Mouse (Mus musculus) hindbrain, embryonic 11.5 days (tissue): Measurements from ENCODE around the gene Cacna2d4. TPM values are rescaled to one million over a fixed set of nuclear protein-coding genes. Genes with fewer than 3 reads are reported as not detected.

Experiments
- ATAC-seq: fragments of 200-750 bp; cut with Nextera tagmentation; 2 replicates; pipeline ENCODE4 v1.8.0; 2017; ENCODE audit warnings: mild to moderate bottlenecking, moderate TSS enrichment, moderate library complexity; ENCODE audit not compliant: low FRiP score
- DNase-seq: peaks from one replicate; pipeline ENCODE4 v3.0.0-alpha.2; 2015; ENCODE audit warnings: low spot score
- H3K27ac ChIP-seq: fragments of 300-500 bp; sonication (generic); 2 replicates; pipeline ENCODE4 v1.5.1; 2014; ENCODE audit warnings: mild to moderate bottlenecking, low read depth, low read length
- H3K27me3 ChIP-seq: fragments of 300-500 bp; sonication (generic); 2 replicates; pipeline ENCODE4 v1.6.1; 2014; ENCODE audit warnings: mild to moderate bottlenecking, low read length, moderate library complexity, mixed read lengths; ENCODE audit not compliant: control insufficient read depth, insufficient read depth
- H3K36me3 ChIP-seq: fragments of 300-500 bp; sonication (generic); 2 replicates; pipeline ENCODE4 v1.6.1; 2014; ENCODE audit warnings: mild to moderate bottlenecking, low read length, moderate library complexity, mixed read lengths; ENCODE audit not compliant: control insufficient read depth, insufficient read depth
- H3K4me1 ChIP-seq: fragments of 300-500 bp; sonication (generic); replicated peaks from 2 replicates; pipeline ENCODE4 v1.6.1; 2014; ENCODE audit warnings: low read length, mixed read lengths; ENCODE audit not compliant: control insufficient read depth, insufficient read depth
- H3K4me2 ChIP-seq: fragments of 300-500 bp; sonication (generic); replicated peaks from 2 replicates; pipeline ENCODE4 v1.6.1; 2014; ENCODE audit warnings: mild to moderate bottlenecking, low read depth, low read length
- H3K4me3 ChIP-seq: fragments of 300-500 bp; sonication (generic); 2 replicates; pipeline ENCODE4 v1.5.1; 2014; ENCODE audit warnings: low read depth, low read length
- H3K9ac ChIP-seq: fragments of 300-500 bp; sonication (generic); 2 replicates; pipeline ENCODE4 v1.6.1; 2014; ENCODE audit warnings: low read depth, low read length
- H3K9me3 ChIP-seq: fragments of 300-500 bp; sonication (generic); 2 replicates; pipeline ENCODE4 v1.6.1; 2016; ENCODE audit warnings: low read length; ENCODE audit not compliant: control insufficient read depth
- WGBS: fragments of 180-500 bp; shearing (Covaris S2); extraction: QIAGEN DNeasy Blood & Tissue Kit; methylation state at CpG from one replicate; pipeline ENCODE4 v1.1.7; 2014; 5-methylcytosine and 5-hydroxymethylcytosine counted together
- polyA plus RNA-seq: library from polyadenylated mRNA; unstranded; fragments of >200 nt; fragmentation: Nextera tagmentation; extraction: Ambion mirVana; gene quantifications from 2 replicates; pipeline ENCODE4 v1.2.1, GENCODE M21; 2014

Gene Cacna2d4
- polyA plus RNA-seq, 1 experiment from 2014 or later: 0.05 TPM

DNA sequence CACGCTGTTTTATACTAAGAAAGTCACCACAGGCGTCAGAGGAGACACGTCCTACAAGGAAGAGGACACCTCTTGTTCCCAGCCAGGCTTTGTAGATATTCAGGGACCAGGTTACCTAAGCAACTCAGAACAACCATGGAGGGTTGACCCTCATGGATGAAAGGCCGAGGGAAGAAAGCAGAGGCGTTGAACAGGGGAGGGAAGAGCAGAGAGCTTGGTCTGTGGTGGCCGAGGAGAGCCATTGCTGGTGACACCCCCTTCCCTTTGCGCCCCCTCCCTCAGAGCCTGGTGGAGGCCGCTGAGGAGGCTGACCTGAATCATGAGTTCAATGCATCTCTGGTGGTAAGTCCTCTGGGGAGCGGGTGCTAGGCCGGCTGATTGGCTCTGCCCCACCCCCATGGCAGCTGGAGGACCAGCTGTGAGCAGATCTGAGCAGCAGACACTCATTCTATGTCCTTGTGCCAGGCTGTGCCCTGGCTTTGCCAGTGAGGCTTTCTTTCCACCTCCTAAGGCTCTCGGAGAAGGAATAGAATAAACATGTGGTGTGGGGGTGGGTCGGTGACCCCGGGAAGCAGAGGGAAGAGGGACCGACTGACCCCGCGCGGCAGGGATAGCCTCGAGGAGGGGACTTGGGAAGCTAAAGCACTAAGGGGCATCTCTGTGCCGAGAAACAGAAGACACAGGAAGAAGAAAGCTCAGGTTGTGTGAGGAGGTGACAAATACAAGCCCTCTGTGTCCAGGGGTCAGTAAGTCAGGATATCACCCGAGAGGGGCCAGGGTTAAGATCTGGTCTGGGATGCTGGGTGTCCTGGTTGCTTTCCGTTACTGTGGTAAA lies 4.8 kb downstream of the Cacna2d4 start:
- Histone ChIP-seq H3K4me3 (no peak overlapping the region), H3K27me3 (no peaks in the 10 kb centered on the region), H3K27ac (no peak overlapping the region), H3K4me1 (no peaks in the 10 kb centered on the region), H3K9me3 (no peaks in the 10 kb centered on the region), H3K9ac (no peak overlapping the region), H3K36me3 (no peaks in the 10 kb centered on the region), H3K4me2 (no peak overlapping the region)
- 55% methylated on average over 21 of the region's 21 CpGs for WGBS
- no peak for ATAC-seq
- DNase-seq: no peak

GRCm38 (mm10) chr6:119246082-119246481 lies 9.8 kb downstream of the Cacna2d4 start:
- no peaks in the 10 kb centered on the region for H3K9me3 ChIP-seq
- H3K4me1 ChIP-seq: no peaks in the 10 kb centered on the region
- WGBS: 42% methylated on average over 2 of the region's 2 CpGs
- no peak overlapping the region for H3K4me3 ChIP-seq
- DNase-seq: no peak
- no peak overlapping the region for H3K9ac ChIP-seq
- H3K36me3 ChIP-seq: no peaks in the 10 kb centered on the region
- H3K4me2 ChIP-seq: no peak overlapping the region
- no peak for ATAC-seq
- no peaks in the 10 kb centered on the region for H3K27me3 ChIP-seq
- no peak overlapping the region for H3K27ac ChIP-seq

GRCm38 (mm10) chr6:119248578-119248977 lies 12.3 kb downstream of the Cacna2d4 start:
- no peak overlapping the region for H3K4me3 ChIP-seq
- H3K27ac ChIP-seq: no peak overlapping the region
- no peaks in the 10 kb centered on the region for H3K36me3 ChIP-seq
- H3K4me2 ChIP-seq: no peak overlapping the region
- DNase-seq: no peak
- no peak overlapping the region for H3K9ac ChIP-seq
- no peaks in the 10 kb centered on the region for H3K9me3 ChIP-seq
- 80% methylated on average over 3 of the region's 3 CpGs for WGBS
- ATAC-seq: no peak
- no peaks in the 10 kb centered on the region for H3K4me1 ChIP-seq
- no peaks in the 10 kb centered on the region for H3K27me3 ChIP-seq

DNA sequence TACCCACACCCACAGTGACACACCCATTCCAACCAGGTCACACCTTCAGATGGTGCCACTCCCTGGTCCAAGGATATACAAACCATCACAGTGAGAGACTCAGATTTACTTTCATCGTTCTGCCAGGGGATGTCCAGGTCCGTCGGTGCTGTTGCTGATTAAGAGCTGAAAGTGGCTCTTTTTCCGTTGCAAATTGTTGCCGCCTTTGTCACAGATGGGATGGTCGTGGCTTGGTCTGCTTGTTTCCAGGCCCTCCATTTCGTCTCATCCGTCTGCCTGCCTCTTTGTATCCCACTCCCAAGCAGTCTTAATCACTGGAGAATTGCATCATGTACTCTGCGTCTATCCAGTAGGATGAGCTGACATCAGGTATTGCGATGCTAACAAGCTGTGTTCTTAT lies 13.4 kb downstream of the Cacna2d4 start:
- Histone ChIP-seq H3K27ac (no peak overlapping the region), H3K4me1 (no peaks in the 10 kb centered on the region), H3K4me3 (no peak overlapping the region), H3K4me2 (no peak overlapping the region), H3K9ac (no peak overlapping the region), H3K36me3 (no peaks in the 10 kb centered on the region), H3K27me3 (no peaks in the 10 kb centered on the region), H3K9me3 (no peaks in the 10 kb centered on the region)
- ATAC-seq: no peak
- 91% methylated on average over 10 of the region's 10 CpGs for WGBS
- no peak for DNase-seq

DNA sequence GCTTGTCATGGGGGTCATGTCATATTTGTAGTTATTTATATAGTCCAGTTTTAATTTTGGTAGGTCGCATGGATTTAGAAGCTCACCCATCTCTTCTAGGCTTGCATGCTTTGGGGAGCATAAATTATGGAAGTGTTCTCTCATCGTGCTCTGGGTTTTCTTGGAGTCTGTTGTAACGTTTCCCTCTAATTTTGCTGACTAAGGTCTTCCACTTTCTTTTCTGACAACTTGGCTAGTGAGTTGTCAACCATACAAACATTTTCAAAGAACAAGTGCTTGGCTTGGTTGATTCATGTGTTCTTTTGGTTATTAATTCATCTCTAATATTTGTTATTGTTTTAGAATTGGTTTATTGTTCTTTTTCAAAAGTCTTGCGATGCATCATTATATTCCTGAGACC lies 15.4 kb downstream of the Cacna2d4 start:
- Histone ChIP-seq H3K36me3 (no peaks in the 10 kb centered on the region), H3K9me3 (no peaks in the 10 kb centered on the region), H3K27ac (no peak overlapping the region), H3K27me3 (no peaks in the 10 kb centered on the region), H3K4me2 (no peak overlapping the region), H3K9ac (no peak overlapping the region), H3K4me1 (no peaks in the 10 kb centered on the region), H3K4me3 (no peak overlapping the region)
- DNase-seq: no peak
- 80% methylated on average over 4 of the region's 4 CpGs for WGBS
- ATAC-seq: no peak

GRCm38 (mm10) chr6:119276713-119277112 lies 40.4 kb downstream of the Cacna2d4 start:
- ATAC-seq (no peak), DNase-seq (no peak)
- Histone ChIP-seq H3K9ac (no peak overlapping the region), H3K27ac (no peak overlapping the region), H3K27me3 (no peaks in the 10 kb centered on the region), H3K36me3 (no peaks in the 10 kb centered on the region), H3K9me3 (no peaks in the 10 kb centered on the region), H3K4me1 (no peaks in the 10 kb centered on the region), H3K4me3 (no peak overlapping the region), H3K4me2 (no peak overlapping the region)
- 71% methylated on average over 2 of the region's 2 CpGs for WGBS

DNA sequence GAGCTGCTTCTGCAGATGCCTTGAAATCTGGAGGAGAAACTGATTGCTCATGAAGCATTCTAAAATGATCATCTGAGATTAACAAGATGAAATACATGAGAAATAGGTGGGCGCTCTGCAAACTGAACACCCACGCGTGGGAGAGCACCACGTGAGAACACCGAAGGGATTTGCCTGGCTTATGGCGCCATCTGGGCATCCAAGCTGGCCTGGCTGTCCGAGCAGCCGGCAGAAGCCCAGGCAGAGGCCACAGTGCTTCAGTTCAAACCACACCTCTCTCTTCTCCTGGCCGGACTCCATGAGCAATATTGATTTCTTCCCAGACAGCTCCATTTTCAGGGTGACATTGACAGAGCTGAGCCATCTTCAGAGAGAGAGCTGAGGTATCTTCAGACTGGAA lies 44.4 kb downstream of the Cacna2d4 start:
- no peaks in the 10 kb centered on the region for H3K9me3 ChIP-seq
- DNase-seq (no peak), ATAC-seq (no peak)
- H3K4me3 ChIP-seq: no peak overlapping the region
- H3K4me1 ChIP-seq: no peaks in the 10 kb centered on the region
- H3K27ac ChIP-seq: no peak overlapping the region
- no peak overlapping the region for H3K4me2 ChIP-seq
- WGBS: 81% methylated on average over 9 of the region's 9 CpGs
- H3K36me3 ChIP-seq: no peaks in the 10 kb centered on the region
- H3K27me3 ChIP-seq: no peaks in the 10 kb centered on the region
- no peak overlapping the region for H3K9ac ChIP-seq

- Histone ChIP-seq H3K4me3 (no peak overlapping the region), H3K36me3 (no peaks in the 10 kb centered on the region), H3K27ac (no peak overlapping the region), H3K9ac (no peak overlapping the region), H3K4me2 (no peak overlapping the region), H3K27me3 (no peaks in the 10 kb centered on the region), H3K4me1 (no peaks in the 10 kb centered on the region), H3K9me3 (no peaks in the 10 kb centered on the region)
- 90% methylated on average over 3 of the region's 3 CpGs for WGBS
- DNase-seq (no peak), ATAC-seq (no peak)
Measured at GRCm38 (mm10) chr6:119301310-119301709, 65.0 kb downstream of the Cacna2d4 start.

DNA sequence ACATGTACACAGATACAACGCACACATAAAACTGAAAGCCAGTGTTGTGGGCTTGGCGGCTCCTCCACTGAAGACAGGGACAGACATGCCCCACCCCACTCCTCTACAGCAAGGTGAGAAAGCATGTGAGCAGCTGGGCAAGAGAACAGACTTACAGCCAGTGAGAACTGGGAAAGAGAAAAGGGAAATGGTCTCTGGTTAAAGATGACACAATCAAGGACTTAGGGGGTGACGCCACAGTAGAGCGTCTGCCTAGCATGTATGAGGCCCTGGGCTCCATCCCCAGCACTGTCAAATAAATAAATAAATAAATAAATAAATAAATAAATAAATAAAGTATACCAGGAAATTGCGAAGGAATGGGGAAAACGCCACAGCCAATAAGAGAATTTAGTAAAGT lies 67.0 kb downstream of the Cacna2d4 start:
- Histone ChIP-seq H3K4me2 (no peak overlapping the region), H3K27me3 (no peaks in the 10 kb centered on the region), H3K9ac (no peak overlapping the region), H3K27ac (no peak overlapping the region), H3K4me1 (no peaks in the 10 kb centered on the region), H3K36me3 (no peaks in the 10 kb centered on the region), H3K4me3 (no peak overlapping the region), H3K9me3 (no peaks in the 10 kb centered on the region)
- WGBS: 92% methylated on average over 6 of the region's 6 CpGs
- DNase-seq (no peak), ATAC-seq (no peak)
